Mouse (Mus musculus) adrenal gland, postnatal 0 days (tissue): Measurements from ENCODE around the gene Vmn1r224. TPM values are rescaled to one million over a fixed set of nuclear protein-coding genes. Genes with fewer than 3 reads are reported as not detected.

Source experiments
- polyA plus RNA-seq: library from polyadenylated mRNA; unstranded; fragments of >200 nt; fragmentation: Nextera tagmentation; extraction: Ambion mirVana; gene quantifications from 2 replicates; pipeline ENCODE4 v1.2.1, GENCODE M21; 2015

The Vmn1r224 gene
- not detected in 2 replicates for polyA plus RNA-seq

DNA sequence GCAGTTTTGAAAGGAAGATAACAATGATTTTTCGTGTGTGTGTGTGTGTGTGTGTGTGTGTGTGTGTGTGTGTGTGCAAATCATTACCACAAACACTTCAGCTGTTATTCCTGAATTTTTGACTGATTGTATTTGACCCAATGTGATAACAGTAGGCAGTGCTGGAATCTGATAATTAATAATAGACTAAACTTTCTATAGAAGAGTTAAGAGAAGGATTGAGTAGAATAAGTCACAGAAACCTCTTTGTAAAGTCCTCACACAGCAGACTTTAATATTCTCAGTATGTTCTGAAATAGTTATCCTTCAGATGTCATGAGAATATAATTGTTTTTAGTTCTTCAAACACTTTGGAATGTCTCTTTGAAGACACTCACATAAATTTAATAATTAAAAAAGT, at the start of gene Vmn1r224:
Gene Vmn1r224 (plus strand): TSS at position 301 of the 400 bp plus-strand sequence.

Other genes starting within 250 kb of the Vmn1r224 start
- not detected in 2 replicates for gene Fpr-rs6, start 231.0 kb upstream of the Vmn1r224 start, polyA plus RNA-seq
- gene Vmn2r105, start 179.1 kb upstream of the Vmn1r224 start, polyA plus RNA-seq, result not detected in 2 replicates
- not detected in 2 replicates for gene Vmn2r106, start 128.6 kb upstream of the Vmn1r224 start, polyA plus RNA-seq
- not detected in 2 replicates for gene Vmn2r107, start 68.9 kb upstream of the Vmn1r224 start, polyA plus RNA-seq
- not detected in 2 replicates for gene Vmn2r108, start 67.2 kb downstream of the Vmn1r224 start, polyA plus RNA-seq
- gene Vmn1r225, start 84.0 kb downstream of the Vmn1r224 start, polyA plus RNA-seq, result not detected in 2 replicates
- not detected in 2 replicates for gene Vmn2r109, start 150.6 kb downstream of the Vmn1r224 start, polyA plus RNA-seq
- gene Vmn2r110, start 182.3 kb downstream of the Vmn1r224 start, polyA plus RNA-seq, result 0.01 TPM in 1 of 2 replicates, not detected in the other
- gene Fpr-rs3, start 210.7 kb downstream of the Vmn1r224 start, polyA plus RNA-seq, result not detected in 2 replicates